Comparison of ENCODE assay signal across 18 mouse cellular contexts in the genomic region with DNA sequence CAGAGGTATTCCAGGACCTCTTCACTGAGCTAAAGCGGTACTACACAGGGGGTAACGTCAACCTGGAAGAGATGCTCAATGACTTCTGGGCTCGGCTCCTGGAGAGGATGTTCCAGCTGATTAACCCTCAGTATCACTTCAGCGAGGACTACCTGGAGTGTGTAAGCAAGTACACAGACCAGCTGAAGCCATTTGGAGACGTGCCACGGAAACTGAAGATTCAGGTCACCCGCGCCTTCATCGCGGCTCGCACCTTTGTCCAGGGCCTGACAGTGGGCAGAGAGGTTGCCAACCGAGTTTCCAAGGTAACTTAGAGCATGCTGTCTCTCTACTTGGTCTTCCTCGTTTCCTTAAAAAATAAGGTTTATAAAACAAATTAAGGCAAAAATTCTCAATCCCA.
DNase-seq lines count a peak whose midpoint lies in the region; TF ChIP-seq lines count a peak whose summit lies in the region.
"Had no signal": no experiment of that assay in that cellular context is flagged by ENCODE, and none has a peak within 500 bp of the region (broad histone marks: within the 10 kb centered on the region; RNA-seq: fewer than 3 reads in every experiment).

No protein-coding gene starts in this region.

- TF ChIP-seq POLR2A in testis, adult 2 months (IDR thresholded peaks at IDR 0.05; ENCODE audit: control insufficient read depth, low read depth, low read length), result no peak

- H3K4me1 ChIP-seq in testis, adult 2 months (ENCODE audit: control insufficient read depth, insufficient read depth, low read length), result no peaks in the 10 kb centered on the region
- H3K4me1 ChIP-seq: embryonic facial prominence, embryonic 10.5 days; forebrain, embryonic 13.5 days; heart, embryonic 10.5 days; hindbrain, embryonic 13.5 days had no signal

- intact Hi-C loops in heart, postnatal 25 days (cut with DNase I), result no loop called here

- no peaks in the 10 kb centered on the region for H3K27me3 ChIP-seq in testis, adult 2 months (ENCODE audit: control insufficient read depth, insufficient read depth, low read length)
- H3K27me3 ChIP-seq: forebrain, embryonic 13.5 days; hindbrain, embryonic 13.5 days had no signal

- DNase-seq in cerebellum, postnatal 14 days, result peak; percentile 42 to 48
- no peak for DNase-seq in cerebellum, postnatal 4 days (ENCODE audit: low spot score in 2 of 2)
- peak; percentile 87 for DNase-seq in heart, adult 11 months
- no peak for DNase-seq in heart, postnatal 25 days (ENCODE audit: low spot score)
- no peak for DNase-seq in testis, postnatal 10 days (ENCODE audit: low spot score)
- DNase-seq: adrenal gland, adult 2 months; adrenal gland, postnatal 36 days; forebrain, postnatal 0 days; gastrocnemius, postnatal 36 days; heart, adult 18-20 months; heart, postnatal 10 days; kidney, adult 11 months had no signal

- TF ChIP-seq CTCF in testis, adult 2 months (IDR thresholded peaks at IDR 0.05; ENCODE audit: control insufficient read depth, insufficient read depth, insufficient replicate concordance, low read depth, low read length), result no peak

- H3K36me3 ChIP-seq in testis, adult 2 months (ENCODE audit: control insufficient read depth, insufficient read depth, low read length), result no peaks in the 10 kb centered on the region
- H3K36me3 ChIP-seq: heart, embryonic 10.5 days; hindbrain, embryonic 13.5 days had no signal

- H3K27ac ChIP-seq in testis, adult 2 months (ENCODE audit: control insufficient read depth, insufficient read depth, low read depth, low read length), result no peak overlapping the region
- H3K27ac ChIP-seq: embryonic facial prominence, embryonic 10.5 days; forebrain, embryonic 13.5 days; heart, embryonic 10.5 days; hindbrain, embryonic 13.5 days; hindbrain, postnatal 0 days had no signal

- H3K4me3 ChIP-seq in testis, adult 2 months (ENCODE audit: control insufficient read depth, low read depth, low read length), result peak overlapping the region; percentile 1; the same call in 1 of the 2 replicates
- H3K4me3 ChIP-seq: embryonic facial prominence, embryonic 10.5 days; forebrain, embryonic 13.5 days; heart, embryonic 10.5 days; hindbrain, embryonic 13.5 days had no signal

Comparison
In these comparisons a context has a peak if more than half of its experiments do, and no peak if none do; other contexts are left out.
1. DNase-seq: peak in cerebellum, postnatal 14 days (2 of 2) and heart, adult 11 months (single experiment); none in cerebellum, postnatal 4 days (0 of 2), heart, postnatal 25 days (single experiment) and testis, postnatal 10 days (single experiment).